8 mouse cellular contexts compared by ENCODE assay signal in the genomic region with DNA sequence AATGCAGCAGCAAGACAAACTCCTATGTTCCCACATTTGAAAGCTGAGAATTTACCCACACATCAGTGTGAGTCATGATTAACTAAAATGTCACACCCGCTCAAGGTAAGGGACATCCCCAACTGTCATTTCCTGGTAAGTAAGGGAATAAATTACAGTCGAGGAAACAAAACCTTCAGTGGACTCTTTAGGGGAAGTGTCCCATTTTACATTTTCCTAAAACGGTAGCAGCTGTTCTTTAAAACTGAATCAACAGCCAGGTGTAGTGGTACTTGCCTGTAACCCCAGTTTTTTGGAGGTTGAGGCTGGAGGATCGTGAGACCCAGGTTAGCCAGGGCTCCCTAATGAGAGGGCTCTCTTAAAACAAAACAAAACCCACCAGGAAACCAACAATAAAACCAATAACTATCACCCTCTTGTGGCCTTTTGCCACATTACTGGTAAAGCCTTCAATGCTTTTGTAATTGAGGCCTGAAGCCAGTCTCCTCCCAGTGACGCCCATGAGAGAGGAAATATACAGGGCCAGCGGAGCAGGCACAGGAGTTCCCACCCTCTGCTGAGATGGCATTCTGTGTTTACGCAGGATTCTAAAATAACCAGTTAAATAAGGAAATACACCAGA. TPM values are rescaled to one million over a fixed set of nuclear protein-coding genes. Genes with fewer than 3 reads are reported as not detected.
DNase-seq lines count a peak whose midpoint lies in the region; ATAC-seq and TF ChIP-seq lines count a peak whose summit lies in the region.

No protein-coding gene starts in this region.

- H3K9ac ChIP-seq in heart, embryonic 15.5 days, result no peak overlapping the region

- 0 out of 2 replicates have a peak overlapping the region, but pooled peaks have one; percentile 5 for H3K27ac ChIP-seq in heart, embryonic 15.5 days

- H3K4me1 ChIP-seq in heart, embryonic 15.5 days (replicated peaks), result peaks cover 25% of the 10 kb centered on the region

- H3ac ChIP-seq in C2C12 (ENCODE audit: control insufficient read depth, insufficient read length, low read depth), result no peak overlapping the region

- no peaks in the 10 kb centered on the region for H3K9me3 ChIP-seq in heart, embryonic 15.5 days (replicated peaks)

- WGBS in heart, embryonic 15.5 days, result 34% methylated on average over 7 of the region's 7 CpGs

- no peaks in the 10 kb centered on the region for H3K27me3 ChIP-seq in C2C12 (ENCODE audit: control insufficient read depth, insufficient read depth, insufficient read length)
- H3K27me3 ChIP-seq in heart, embryonic 15.5 days, result no peaks in the 10 kb centered on the region
- no peaks in the 10 kb centered on the region; the same call in 1 of the 2 replicates for H3K27me3 ChIP-seq in splenic B cell, adult 2 months (ENCODE audit: control insufficient read depth, insufficient read depth, low read length, poor library complexity, severe bottlenecking)

- TF ChIP-seq CTCF in C2C12 (IDR thresholded peaks at IDR 0.05; ENCODE audit: control insufficient read depth, insufficient read depth, insufficient read length), result peak; percentile 15

- peak; percentile 57 for DNase-seq in adrenal gland, adult 2 months
- DNase-seq in adrenal gland, postnatal 25 days, result no peak
- peak; percentile 75 for DNase-seq in cerebellum, adult 9-10 months
- DNase-seq in kidney, postnatal 10 days, result peak; percentile 73
- peak; percentile 74 for DNase-seq in lung, postnatal 14 days
- peak; percentile 84 for DNase-seq in splenic B cell, adult 2 months (ENCODE audit: low read depth, low spot score)

- H3K4me3 ChIP-seq in C2C12 (ENCODE audit: insufficient read depth, poor library complexity, severe bottlenecking), result no peak overlapping the region
- H3K4me3 ChIP-seq in heart, embryonic 15.5 days, result no peak overlapping the region

- ATAC-seq in heart, embryonic 15.5 days (replicated peaks; ENCODE audit: insufficient number of reproducible peaks, insufficient read depth, low FRiP score, low read depth), result no peak

- H3K36me3 ChIP-seq in C2C12 (ENCODE audit: control insufficient read depth, insufficient read depth), result no peaks in the 10 kb centered on the region
- no peaks in the 10 kb centered on the region for H3K36me3 ChIP-seq in heart, embryonic 15.5 days
- H3K36me3 ChIP-seq in splenic B cell, adult 2 months (ENCODE audit: control insufficient read depth, insufficient read depth, low read length, poor library complexity, severe bottlenecking), result no peaks in the 10 kb centered on the region

- no peak overlapping the region for H3K4me2 ChIP-seq in heart, embryonic 15.5 days

- no peaks in the 10 kb centered on the region for H3K79me3 ChIP-seq in C2C12 (ENCODE audit: low read depth)

- H3K79me2 ChIP-seq in C2C12 (ENCODE audit: control insufficient read depth, insufficient read depth), result no peaks in the 10 kb centered on the region

TF ChIP-seq in C2C12, 6 proteins besides CTCF, POLR2A, EP300 and RAD21:
- no peak for TF ChIP-seq CEBPB (IDR thresholded peaks at IDR 0.05; ENCODE audit: low read depth)
- TF ChIP-seq FOSL1 (IDR thresholded peaks at IDR 0.05; ENCODE audit: insufficient read depth, low read length, poor library complexity, severe bottlenecking), result no peak
- no peak for TF ChIP-seq MYOG (IDR thresholded peaks at IDR 0.05; ENCODE audit: control insufficient read depth, extremely low read depth, insufficient read length)
- TF ChIP-seq MYOD1 (IDR thresholded peaks at IDR 0.05; ENCODE audit: control insufficient read depth, insufficient read length, low read depth), result no peak
- TF ChIP-seq USF1 (IDR thresholded peaks at IDR 0.05; ENCODE audit: low read depth), result no peak
- TF ChIP-seq MAX (IDR thresholded peaks at IDR 0.05), result no peak

RNA-seq across cellular contexts. Expression of a gene that starts 7.0 kb away (rescaled TPM):
- total RNA-seq in adrenal gland, adult 2 months (2021), result 10 to 100 TPM; 21.8 to 31.7 TPM
- 1.4 and 1.5 TPM in 2 replicates for polyA plus RNA-seq in adrenal gland, adult 2 months (2012; rRNA removed)
- total RNA-seq in adrenal gland, postnatal 25 days (2021), result 19.3 and 26.5 TPM in 2 replicates
- polyA plus RNA-seq in C2C12 (2012; fragmentation: generic; extraction: Trizol), result 16.4 TPM
- 27.1 and 27.7 TPM in 2 replicates for polyA plus RNA-seq in heart, embryonic 15.5 days (2015; fragmentation: Nextera tagmentation; extraction: Ambion mirVana)

RNA-seq across cellular contexts. Expression of a gene that starts 24.5 kb away (rescaled TPM):
- total RNA-seq in adrenal gland, adult 2 months (2021), result 10 to 100 TPM; 36.2 to 39.0 TPM
- polyA plus RNA-seq in adrenal gland, adult 2 months (2012; rRNA removed), result 8.5 and 11.7 TPM in 2 replicates
- 35.2 and 35.8 TPM in 2 replicates for total RNA-seq in adrenal gland, postnatal 25 days (2021)
- polyA plus RNA-seq in C2C12 (2012; fragmentation: generic; extraction: Trizol), result 44.8 TPM
- 36.4 and 42.3 TPM in 2 replicates for polyA plus RNA-seq in heart, embryonic 15.5 days (2015; fragmentation: Nextera tagmentation; extraction: Ambion mirVana)
